Mouse (Mus musculus) midbrain, embryonic 10.5 days (tissue): ENCODE measurements around the gene Gm572. TPM values are rescaled to one million over a fixed set of nuclear protein-coding genes. Genes with fewer than 3 reads are reported as not detected.

ENCODE experiments used
- DNase-seq: peaks from one replicate; pipeline ENCODE4 v3.0.0-alpha.2; 2017; ENCODE audit warnings: low spot score
- H3K27ac ChIP-seq: fragments of 300-500 bp; sonication (generic); replicated peaks from 2 replicates; pipeline ENCODE4 v1.5.1; 2016; ENCODE audit warnings: mild to moderate bottlenecking
- H3K27me3 ChIP-seq: fragments of 300-500 bp; sonication (generic); 2 replicates; pipeline ENCODE4 v1.6.1; 2016; ENCODE audit warnings: low read depth, mild to moderate bottlenecking; ENCODE audit not compliant: poor library complexity, severe bottlenecking
- H3K36me3 ChIP-seq: fragments of 300-500 bp; sonication (generic); 2 replicates; pipeline ENCODE4 v1.6.1; 2016; ENCODE audit warnings: mild to moderate bottlenecking, moderate library complexity
- H3K4me1 ChIP-seq: fragments of 300-500 bp; sonication (generic); 2 replicates; pipeline ENCODE4 v1.6.1; 2016
- H3K4me3 ChIP-seq: fragments of 300-500 bp; sonication (generic); 2 replicates; pipeline ENCODE4 v1.5.1; 2016; ENCODE audit warnings: mild to moderate bottlenecking, moderate library complexity
- H3K9me3 ChIP-seq: fragments of 300-500 bp; sonication (generic); replicated peaks from 2 replicates; pipeline ENCODE4 v1.6.1; 2016; ENCODE audit warnings: mild to moderate bottlenecking
- WGBS: fragments of 180-500 bp; shearing (Covaris S2); methylation state at CpG from one replicate; pipeline ENCODE4 v1.1.7; 2016; 5-methylcytosine and 5-hydroxymethylcytosine counted together
- polyA plus RNA-seq: library from polyadenylated mRNA; unstranded; fragments of >200 nt; fragmentation: Nextera tagmentation; extraction: Ambion mirVana; gene quantifications from 2 replicates; pipeline ENCODE4 v1.2.1, GENCODE M21; 2016

The Gm572 gene
- polyA plus RNA-seq, 1 experiment from 2014 or later = 0.09 TPM

GRCm38 (mm10) chr4:148656691-148657258, 13.7 kb downstream of the Gm572 start:
- Histone ChIP-seq H3K4me1 (peaks cover 8% of the 10 kb centered on the region), H3K36me3 (no peaks in the 10 kb centered on the region), H3K27me3 (no peaks in the 10 kb centered on the region; the same call in 1 of the 2 replicates), H3K27ac (no peak overlapping the region), H3K9me3 (no peaks in the 10 kb centered on the region; the same call in 1 of the 2 replicates), H3K4me3 (no peak overlapping the region)
- WGBS = 56% methylated on average over 15 of the region's 15 CpGs
- DNase-seq = no peak

GRCm38 (mm10) chr4:148657776-148658175, 14.7 kb downstream of the Gm572 start:
- H3K9me3 ChIP-seq = no peaks in the 10 kb centered on the region; the same call in 1 of the 2 replicates
- no peak overlapping the region for H3K4me3 ChIP-seq
- no peak overlapping the region for H3K27ac ChIP-seq
- H3K4me1 ChIP-seq = peaks cover 14% of the 10 kb centered on the region
- H3K27me3 ChIP-seq = peaks cover 4% of the 10 kb centered on the region; the same call in 1 of the 2 replicates
- no peak for DNase-seq
- no peaks in the 10 kb centered on the region for H3K36me3 ChIP-seq
- WGBS = 92% methylated on average over 13 of the region's 13 CpGs

- H3K9me3 ChIP-seq = no peaks in the 10 kb centered on the region
- no peak overlapping the region for H3K4me3 ChIP-seq
- no peaks in the 10 kb centered on the region for H3K36me3 ChIP-seq
- 68% methylated on average over 3 of the region's 3 CpGs for WGBS
- DNase-seq = no peak
- peaks cover 22% of the 10 kb centered on the region for H3K27me3 ChIP-seq
- peaks cover 27% of the 10 kb centered on the region for H3K4me1 ChIP-seq
- H3K27ac ChIP-seq = no peak overlapping the region
Observed at GRCm38 (mm10) chr4:148660174-148660573, 17.1 kb downstream of the Gm572 start.

- H3K36me3 ChIP-seq = no peaks in the 10 kb centered on the region
- H3K27ac ChIP-seq = no peak overlapping the region
- peaks cover 22% of the 10 kb centered on the region for H3K27me3 ChIP-seq
- H3K4me3 ChIP-seq = no peak overlapping the region; the same call in 1 of the 2 replicates
- DNase-seq = peak; percentile 83
- peaks cover 18% of the 10 kb centered on the region for H3K4me1 ChIP-seq
- WGBS = 44% methylated on average over 21 of the region's 21 CpGs
- no peaks in the 10 kb centered on the region for H3K9me3 ChIP-seq
Observed at GRCm38 (mm10) chr4:148662168-148662965, 19.2 kb downstream of the Gm572 start.

GRCm38 (mm10) chr4:148663326-148663725, 20.2 kb downstream of the Gm572 start:
- no peak for DNase-seq
- H3K9me3 ChIP-seq = no peaks in the 10 kb centered on the region
- 78% methylated on average over 7 of the region's 7 CpGs for whole genome bisulfite sequencing

GRCm38 (mm10) chr4:148664021-148664420, 20.9 kb downstream of the Gm572 start:
- peaks cover 30% of the 10 kb centered on the region for H3K27me3 ChIP-seq
- no peak for DNase-seq
- 73% methylated on average over 6 of the region's 6 CpGs for WGBS
- H3K27ac ChIP-seq = no peak overlapping the region
- H3K9me3 ChIP-seq = no peaks in the 10 kb centered on the region
- H3K4me3 ChIP-seq = no peak overlapping the region
- H3K4me1 ChIP-seq = peaks cover 18% of the 10 kb centered on the region
- H3K36me3 ChIP-seq = no peaks in the 10 kb centered on the region

More at GRCm38 (mm10) chr4:148663326-148663725, 20.2 kb downstream of the Gm572 start:
- no peak overlapping the region for H3K4me3 ChIP-seq
- no peaks in the 10 kb centered on the region for H3K36me3 ChIP-seq
- H3K27ac ChIP-seq = no peak overlapping the region
- H3K4me1 ChIP-seq = peaks cover 18% of the 10 kb centered on the region
- peaks cover 25% of the 10 kb centered on the region for H3K27me3 ChIP-seq

- peaks cover 18% of the 10 kb centered on the region for H3K4me1 ChIP-seq
Observed at GRCm38 (mm10) chr4:148667006-148667755, 24.1 kb downstream of the Gm572 start.

GRCm38 (mm10) chr4:148671230-148671947, 28.3 kb downstream of the Gm572 start:
- no peaks in the 10 kb centered on the region for H3K36me3 ChIP-seq
- DNase-seq = no peak
- WGBS = 69% methylated on average over 16 of the region's 16 CpGs

More at GRCm38 (mm10) chr4:148667006-148667755, 24.1 kb downstream of the Gm572 start:
- peaks cover 30% of the 10 kb centered on the region for H3K27me3 ChIP-seq
- no peaks in the 10 kb centered on the region for H3K36me3 ChIP-seq
- no peak overlapping the region for H3K27ac ChIP-seq
- no peak for DNase-seq
- 90% methylated on average over 15 of the region's 15 CpGs for WGBS
- H3K4me3 ChIP-seq = no peak overlapping the region
- H3K9me3 ChIP-seq = no peaks in the 10 kb centered on the region

GRCm38 (mm10) chr4:148675043-148675442, 31.9 kb downstream of the Gm572 start:
- no peaks in the 10 kb centered on the region for H3K9me3 ChIP-seq
- H3K36me3 ChIP-seq = no peaks in the 10 kb centered on the region
- 0 out of 2 replicates have a peak overlapping the region, but pooled peaks have one; percentile 68 for H3K27ac ChIP-seq
- 54% methylated on average over 7 of the region's 7 CpGs for WGBS
- DNase-seq = no peak
- H3K4me1 ChIP-seq = peaks cover 30% of the 10 kb centered on the region
- peaks cover 22% of the 10 kb centered on the region for H3K27me3 ChIP-seq
- H3K4me3 ChIP-seq = no peak overlapping the region

More at GRCm38 (mm10) chr4:148671230-148671947, 28.3 kb downstream of the Gm572 start:
- no peak overlapping the region for H3K27ac ChIP-seq
- no peaks in the 10 kb centered on the region for H3K9me3 ChIP-seq
- H3K4me3 ChIP-seq = no peak overlapping the region
- H3K4me1 ChIP-seq = peaks cover 19% of the 10 kb centered on the region
- peaks cover 23% of the 10 kb centered on the region for H3K27me3 ChIP-seq

- Histone ChIP-seq H3K4me3 (no peak overlapping the region), H3K27ac (peak overlapping the region; percentile 68), H3K9me3 (no peaks in the 10 kb centered on the region), H3K4me1 (peaks cover 32% of the 10 kb centered on the region), H3K27me3 (peaks cover 34% of the 10 kb centered on the region), H3K36me3 (no peaks in the 10 kb centered on the region)
- DNase-seq = peak; percentile 66
- WGBS = 48% methylated on average over 16 of the region's 16 CpGs
Observed at GRCm38 (mm10) chr4:148676188-148676960, 33.3 kb downstream of the Gm572 start.

GRCm38 (mm10) chr4:148676961-148677637, 34.0 kb downstream of the Gm572 start:
- WGBS = 53% methylated on average over 20 of the region's 20 CpGs
- Histone ChIP-seq H3K27me3 (peaks cover 35% of the 10 kb centered on the region), H3K4me1 (peaks cover 39% of the 10 kb centered on the region), H3K4me3 (no peak overlapping the region), H3K27ac (peak overlapping the region; percentile 1; the same call in 1 of the 2 replicates), H3K36me3 (no peaks in the 10 kb centered on the region), H3K9me3 (no peaks in the 10 kb centered on the region)
- DNase-seq = no peak
